In the genomic region with DNA sequence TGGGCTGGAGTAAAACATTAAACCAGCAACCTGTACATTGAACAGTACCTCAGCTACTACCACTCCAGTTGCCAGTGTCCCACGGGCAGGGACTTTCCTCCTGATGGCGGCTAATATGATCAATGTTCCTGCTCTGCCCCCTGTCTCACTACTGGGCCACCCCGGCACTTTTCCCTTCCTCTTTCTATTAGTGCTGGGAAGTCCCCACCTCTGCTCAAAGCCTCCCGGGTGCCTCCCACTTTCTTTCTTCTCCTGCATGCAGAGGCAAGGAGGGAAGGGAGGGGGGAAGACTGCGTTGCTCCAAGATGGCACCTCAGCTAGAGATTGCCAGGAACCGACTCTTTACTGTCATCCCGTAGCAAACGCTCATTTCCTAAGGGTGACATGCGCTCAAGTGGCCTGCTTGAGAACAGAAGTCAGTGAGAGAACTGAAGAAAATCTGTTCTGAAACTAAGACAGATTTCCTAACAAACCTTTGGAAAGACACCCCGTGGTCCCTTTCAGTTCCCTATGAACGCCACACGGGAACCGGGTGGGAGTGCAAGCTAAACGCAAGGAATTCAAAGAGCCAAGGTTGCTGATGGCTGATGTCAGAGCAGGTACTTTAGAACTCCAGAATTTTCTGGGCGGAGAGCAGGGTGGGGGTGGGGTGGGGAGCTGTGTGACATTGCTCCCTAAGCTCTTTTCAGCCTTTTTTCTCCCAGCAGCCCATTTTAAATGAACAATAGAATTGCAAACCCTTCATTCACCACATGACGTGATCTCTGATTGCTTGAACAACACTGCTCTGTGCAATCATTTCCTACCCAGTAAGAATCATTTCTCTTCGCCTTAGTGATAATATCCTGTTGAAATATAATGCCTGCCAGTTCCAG, we compare ENCODE assay signal across 8 mouse cellular contexts.
DNase-seq lines count a peak whose midpoint lies in the region; ATAC-seq and TF ChIP-seq lines count a peak whose summit lies in the region.

No protein-coding gene starts in this region.

- 0 out of 2 replicates have a peak, but pooled peaks cover 3% of the 10 kb centered on the region for H3K4me1 ChIP-seq in embryonic facial prominence, embryonic 14.5 days (ENCODE audit: control insufficient read depth, insufficient read depth, low read length)
- H3K4me1 ChIP-seq in lung, postnatal 0 days (ENCODE audit: insufficient read depth, low read depth, low read length): no peaks in the 10 kb centered on the region
- H3K4me1 ChIP-seq in olfactory bulb, adult 2 months (ENCODE audit: control insufficient read depth, insufficient read depth, low read length): peaks cover 2% of the 10 kb centered on the region; the same call in 1 of the 2 replicates

- no peak for TF ChIP-seq CTCF in lung, postnatal 0 days (IDR thresholded peaks at IDR 0.05)
- TF ChIP-seq CTCF in olfactory bulb, adult 2 months (IDR thresholded peaks at IDR 0.05; ENCODE audit: insufficient read depth, low read depth, low read length): no peak

- peak overlapping the region; percentile 51 for H3K4me2 ChIP-seq in embryonic facial prominence, embryonic 14.5 days (ENCODE audit: low read depth, low read length)
- H3K4me2 ChIP-seq in lung, postnatal 0 days (replicated peaks; ENCODE audit: low read depth, low read length): peak overlapping the region; percentile 51

- DNase-seq in B cell, adult 2 months: peak; percentile 23 to 35
- peak; percentile 60 for DNase-seq in MN1 (ENCODE audit: low spot score)
- DNase-seq in embryonic facial prominence, embryonic 14.5 days (ENCODE audit: low spot score): peak; percentile 76
- DNase-seq in layer of hippocampus, adult 9-11 months: peak; percentile 49
- DNase-seq in lung, postnatal 0 days (ENCODE audit: low spot score): peak; percentile 66
- no peak for DNase-seq in gastrocnemius, postnatal 25 days

- H3K36me3 ChIP-seq in embryonic facial prominence, embryonic 14.5 days (ENCODE audit: control insufficient read depth, insufficient read depth, low read length): no peaks in the 10 kb centered on the region
- H3K36me3 ChIP-seq in lung, postnatal 0 days (ENCODE audit: insufficient read depth, low read length): no peaks in the 10 kb centered on the region

- TF ChIP-seq POLR2A in olfactory bulb, adult 2 months (IDR thresholded peaks at IDR 0.05; ENCODE audit: insufficient read depth, low read depth, low read length): no peak

- peak overlapping the region; percentile 90 for H3K27ac ChIP-seq in embryonic facial prominence, embryonic 14.5 days (replicated peaks; ENCODE audit: low read depth, low read length)
- H3K27ac ChIP-seq in lung, postnatal 0 days (ENCODE audit: low read length): peak overlapping the region; percentile 59
- peak overlapping the region; percentile 31 for H3K27ac ChIP-seq in olfactory bulb, adult 2 months (ENCODE audit: insufficient read depth, low read depth, low read length)

- H3K9ac ChIP-seq in embryonic facial prominence, embryonic 14.5 days (ENCODE audit: low read depth, low read length): peak overlapping the region; percentile 53
- 0 out of 2 replicates have a peak overlapping the region, but pooled peaks have one; percentile 5 for H3K9ac ChIP-seq in lung, postnatal 0 days (replicated peaks; ENCODE audit: low read depth)

- no peaks in the 10 kb centered on the region for H3K9me3 ChIP-seq in embryonic facial prominence, embryonic 14.5 days (ENCODE audit: control insufficient read depth, low read length)
- H3K9me3 ChIP-seq in lung, postnatal 0 days (ENCODE audit: low read length): no peaks in the 10 kb centered on the region

- WGBS in embryonic facial prominence, embryonic 14.5 days: 31% methylated on average over 17 of the region's 17 CpGs
- WGBS in lung, postnatal 0 days: 8% methylated on average over 17 of the region's 17 CpGs
- 15% methylated on average over 17 of the region's 17 CpGs for WGBS in olfactory bulb, adult 2 months

- peak overlapping the region; percentile 32 for H3K4me3 ChIP-seq in embryonic facial prominence, embryonic 14.5 days (ENCODE audit: low read depth, low read length)
- peak overlapping the region; percentile 31 for H3K4me3 ChIP-seq in lung, postnatal 0 days (ENCODE audit: low read depth, low read length)
- peak overlapping the region; percentile 31 for H3K4me3 ChIP-seq in olfactory bulb, adult 2 months (ENCODE audit: insufficient read depth, low read depth, low read length)

- TF ChIP-seq EP300 in lung, postnatal 0 days (IDR thresholded peaks at IDR 0.05): no peak

- H3K27me3 ChIP-seq in embryonic facial prominence, embryonic 14.5 days (replicated peaks; ENCODE audit: control insufficient read depth, insufficient read depth, low read length): no peaks in the 10 kb centered on the region
- H3K27me3 ChIP-seq in lung, postnatal 0 days (replicated peaks; ENCODE audit: insufficient read depth, low read length): no peaks in the 10 kb centered on the region

- peak; percentile 84 for ATAC-seq in embryonic facial prominence, embryonic 14.5 days (ENCODE audit: low read depth)
- peak; percentile 27 to 66 for ATAC-seq in hematopoietic stem cell, adult 5-6 weeks (replicated peaks in 1 of 2; ENCODE audit: insufficient read depth in 1 of 2, low FRiP score in 2 of 2, low TSS enrichment in 1 of 2, low read depth in 1 of 2, poor library complexity in 2 of 2, severe bottlenecking in 2 of 2)
- peak; percentile 82 for ATAC-seq in lung, postnatal 0 days

Comparison
In these comparisons a context has a peak if more than half of its experiments do, and no peak if none do; other contexts are left out.
1. H3K27ac ChIP-seq: peak in every context shown above with its lines; median percentile 90 in embryonic facial prominence, embryonic 14.5 days; 59 in lung, postnatal 0 days; 31 in olfactory bulb, adult 2 months.